Mouse (Mus musculus) embryo, embryonic 9.5 days (tissue): ENCODE results near the gene Gm4216.
"Not testable (repeated sequence)": the region's sequence is repeated elsewhere in the genome, so short reads cannot be mapped to it uniquely, and the experiment has no call there.

Experiments
- DNase-seq: peaks from one replicate; pipeline ENCODE4 v3.0.0-alpha.2; 2017; ENCODE audit errors: extremely low spot score

Gm4216 gene

DNA sequence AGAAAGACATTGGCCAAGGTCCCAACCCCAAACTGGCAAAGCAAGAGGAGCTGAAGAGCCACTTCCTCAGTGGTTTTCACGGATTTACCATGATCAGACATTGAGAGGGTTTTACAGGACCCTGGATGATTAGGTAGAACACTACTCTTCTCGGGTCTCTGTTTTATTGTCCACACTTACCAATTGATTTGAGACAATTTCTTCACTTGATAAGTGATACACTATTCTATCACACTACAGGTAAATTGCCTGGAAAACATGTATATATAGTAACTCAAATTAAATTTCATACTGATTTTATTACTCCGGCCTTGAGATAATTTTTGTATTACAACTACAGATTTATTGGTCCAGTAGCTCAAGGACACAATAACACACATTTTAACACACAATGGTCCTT is at the start of gene Gm4216:
TSS of gene Gm4216 (minus strand) at position 101 of the 400 bp plus-strand sequence.
- not testable (repeated sequence) for DNase-seq

DNA sequence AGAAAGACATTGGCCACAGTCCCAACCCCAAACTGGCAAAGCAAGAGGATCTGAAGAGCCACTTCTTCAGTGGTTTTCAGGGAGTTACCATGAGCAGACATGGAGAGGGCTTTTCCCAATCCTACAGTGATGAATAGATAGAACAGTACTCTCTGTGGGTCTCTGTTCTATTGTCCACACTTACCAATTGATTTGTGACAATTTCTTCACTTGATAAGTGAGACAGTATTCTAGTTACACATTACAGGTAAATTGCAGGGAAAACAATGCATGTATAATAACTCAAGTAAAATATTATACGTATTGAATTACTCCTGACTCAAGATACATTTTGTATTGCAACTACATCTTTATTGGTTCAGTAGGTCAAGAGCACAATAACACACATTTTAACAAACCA is 47.6 kb upstream of the Gm4216 start, which contains the start of gene Gm8720:
TSS of gene Gm8720 (minus strand) at position 101 of the 400 bp plus-strand sequence.
- not testable (repeated sequence) for DNase-seq

DNA sequence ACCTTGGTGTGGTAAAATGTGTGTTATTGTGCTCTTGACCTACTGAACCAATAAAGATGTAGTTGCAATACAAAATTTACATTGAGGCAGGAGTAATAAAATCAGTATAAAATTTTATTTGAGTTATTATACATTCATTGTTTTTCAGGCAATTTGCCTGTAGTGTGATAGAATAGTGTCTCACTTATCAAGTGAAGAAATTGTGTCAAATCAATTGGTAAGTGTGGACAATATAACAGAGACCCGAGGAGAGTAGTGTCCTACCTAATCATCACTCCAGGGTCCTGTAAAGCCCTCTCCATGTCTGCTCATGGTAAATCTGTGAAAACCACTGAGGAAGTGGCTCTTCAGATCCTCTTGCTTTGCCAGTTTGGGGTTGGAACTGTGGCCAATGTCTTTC is 35.5 kb upstream of the Gm4216 start, which contains the start of gene Vmn1r163:
TSS of gene Vmn1r163 (plus strand) at position 301 of the 400 bp plus-strand sequence.
- not testable (repeated sequence) for DNase-seq

DNA sequence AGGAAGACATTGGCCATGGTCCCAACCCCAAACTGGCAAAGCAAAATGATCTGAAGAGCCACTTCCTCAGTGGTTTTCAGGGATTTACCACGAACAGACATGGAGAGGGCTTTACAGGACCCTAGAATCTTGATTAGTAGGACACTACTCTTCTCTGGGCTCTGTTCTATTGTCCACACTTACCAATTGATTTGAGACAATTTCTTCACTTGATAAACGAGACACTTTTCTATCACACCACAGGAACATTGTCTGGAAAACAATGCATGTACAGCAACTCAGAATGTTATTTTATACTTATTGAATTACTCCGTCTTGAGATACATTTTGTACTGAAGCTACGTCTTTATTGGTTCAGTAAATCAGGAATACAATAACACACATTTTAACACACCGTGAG is 35.1 kb downstream of the Gm4216 start, which contains the start of gene Gm4214:
TSS of gene Gm4214 (minus strand) at position 101 of the 400 bp plus-strand sequence.
- DNase-seq: not testable (repeated sequence)
